Mouse (Mus musculus) limb, embryonic 12.5 days (tissue): ENCODE data around the gene Syngr1. TPM values are rescaled to one million over a fixed set of nuclear protein-coding genes. Genes with fewer than 3 reads are reported as not detected.

Experiments
- ATAC-seq: fragments of 200-750 bp; cut with Nextera tagmentation; 2 replicates; pipeline ENCODE4 v1.8.0; 2017; ENCODE audit warnings: low read depth, moderate TSS enrichment; ENCODE audit not compliant: insufficient number of reproducible peaks, insufficient read depth, low FRiP score, low TSS enrichment
- H3K27ac ChIP-seq: fragments of 300-500 bp; sonication (generic); 2 replicates; pipeline ENCODE4 v1.5.1; 2016; ENCODE audit warnings: mild to moderate bottlenecking, moderate library complexity
- H3K27me3 ChIP-seq: fragments of 300-500 bp; sonication (generic); 2 replicates; pipeline ENCODE4 v1.6.1; 2016; ENCODE audit warnings: mild to moderate bottlenecking, moderate library complexity
- H3K36me3 ChIP-seq: fragments of 300-500 bp; sonication (generic); 2 replicates; pipeline ENCODE4 v1.6.1; 2016; ENCODE audit warnings: mild to moderate bottlenecking, moderate library complexity
- H3K4me1 ChIP-seq: fragments of 300-500 bp; sonication (generic); replicated peaks from 2 replicates; pipeline ENCODE4 v1.6.1; 2016
- H3K4me2 ChIP-seq: fragments of 300-500 bp; sonication (generic); 2 replicates; pipeline ENCODE4 v1.6.1; 2016; ENCODE audit warnings: mild to moderate bottlenecking, moderate library complexity
- H3K4me3 ChIP-seq: fragments of 300-500 bp; sonication (generic); replicated peaks from 2 replicates; pipeline ENCODE4 v1.5.1; 2016; ENCODE audit warnings: mild to moderate bottlenecking
- H3K9ac ChIP-seq: fragments of 300-500 bp; sonication (generic); replicated peaks from 2 replicates; pipeline ENCODE4 v1.6.1; 2016; ENCODE audit warnings: mild to moderate bottlenecking, moderate library complexity
- H3K9me3 ChIP-seq: fragments of 300-500 bp; sonication (generic); 2 replicates; pipeline ENCODE4 v1.6.1; 2016; ENCODE audit warnings: mild to moderate bottlenecking, moderate library complexity
- WGBS: fragments of 180-500 bp; shearing (Covaris S2); methylation state at CpG from one replicate; pipeline ENCODE4 v1.1.7; 2016; 5-methylcytosine and 5-hydroxymethylcytosine counted together
- polyA plus RNA-seq: library from polyadenylated mRNA; unstranded; fragments of >200 nt; fragmentation: Nextera tagmentation; extraction: Ambion mirVana; gene quantifications from 2 replicates; pipeline ENCODE4 v1.2.1, GENCODE M21; 2016

Gene Syngr1
- polyA plus RNA-seq, 1 experiment from 2014 or later, result 3.9 TPM

DNA sequence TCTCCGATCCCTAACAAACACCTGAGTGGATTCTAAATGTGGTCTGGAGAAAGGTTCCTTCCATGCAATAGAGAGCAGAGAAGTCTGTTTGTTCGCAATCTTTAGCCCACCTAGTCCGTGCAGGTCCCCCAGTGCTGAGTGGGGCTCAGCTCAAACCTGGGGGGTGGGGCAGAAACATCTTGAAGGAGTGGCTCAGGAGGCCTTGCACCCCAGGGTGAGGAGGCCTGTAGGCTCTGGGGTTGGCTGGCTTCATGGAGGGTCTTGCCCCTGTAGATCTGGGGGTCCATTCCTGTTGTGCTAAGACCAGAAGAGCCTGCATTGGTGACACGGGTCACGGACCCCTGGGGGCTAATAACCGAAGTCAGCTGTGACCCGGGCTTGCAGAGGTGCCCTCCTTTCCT, 907 bp downstream of the Syngr1 start:
- H3K4me2 ChIP-seq, result peak overlapping the region; percentile 97
- no peaks in the 10 kb centered on the region for H3K36me3 ChIP-seq
- WGBS, result 18% methylated on average over 7 of the region's 7 CpGs
- 0 out of 2 replicates have a peak, but pooled peaks have one; percentile 12 for ATAC-seq
- peaks cover 27% of the 10 kb centered on the region for H3K4me1 ChIP-seq
- no peak overlapping the region for H3K9ac ChIP-seq
- no peaks in the 10 kb centered on the region for H3K9me3 ChIP-seq
- H3K27me3 ChIP-seq, result peaks cover 72% of the 10 kb centered on the region
- no peak overlapping the region for H3K27ac ChIP-seq
- peak overlapping the region; percentile 61 for H3K4me3 ChIP-seq

DNA sequence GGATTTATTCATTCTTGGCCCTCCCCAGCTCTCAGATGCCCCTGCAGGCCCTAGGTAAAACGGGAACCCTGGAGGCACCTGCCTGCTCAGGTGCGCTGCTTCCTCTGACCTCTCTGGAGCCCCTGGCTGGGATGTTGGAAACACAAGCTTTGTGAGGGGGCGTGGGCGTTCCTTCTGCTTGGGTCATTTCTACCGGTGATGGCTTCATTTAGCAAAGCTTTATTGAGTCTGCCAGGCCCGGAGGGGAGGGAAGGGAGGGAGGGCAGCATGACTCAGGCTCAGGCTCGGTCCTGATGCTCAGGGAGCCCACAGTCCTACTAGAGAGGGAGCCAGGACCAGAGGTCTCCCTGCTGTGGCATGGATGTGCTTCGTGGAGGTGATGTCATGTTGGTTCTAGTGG, 1.5 kb downstream of the Syngr1 start:
- ATAC-seq, result no peak
- no peak overlapping the region for H3K27ac ChIP-seq
- no peaks in the 10 kb centered on the region for H3K9me3 ChIP-seq
- no peak overlapping the region for H3K4me2 ChIP-seq
- 0 out of 2 replicates have a peak overlapping the region, but pooled peaks have one; percentile 61 for H3K4me3 ChIP-seq
- 12% methylated on average over 8 of the region's 8 CpGs for WGBS
- no peak overlapping the region for H3K9ac ChIP-seq
- H3K36me3 ChIP-seq, result no peaks in the 10 kb centered on the region
- peaks cover 33% of the 10 kb centered on the region for H3K4me1 ChIP-seq
- H3K27me3 ChIP-seq, result peaks cover 75% of the 10 kb centered on the region

DNA sequence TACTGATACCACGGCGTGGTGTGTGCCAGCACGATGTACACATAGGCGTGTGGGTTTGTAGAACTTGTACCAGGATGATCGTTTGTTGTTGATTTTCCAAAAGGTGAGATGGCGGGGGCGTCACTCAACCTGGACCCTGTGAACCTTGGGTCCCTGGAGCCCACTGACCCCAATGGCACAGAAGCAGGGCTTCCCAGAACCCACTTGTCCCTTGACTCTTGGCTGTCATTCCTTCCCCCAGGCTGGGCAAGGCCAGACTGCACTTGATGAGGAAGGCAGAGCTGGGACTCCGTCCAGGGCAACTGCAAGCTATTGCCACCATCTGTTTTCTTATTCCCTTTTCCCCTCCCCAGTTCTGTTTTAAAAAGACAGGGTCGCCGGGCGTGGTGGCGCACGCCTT, 3.1 kb downstream of the Syngr1 start:
- Histone ChIP-seq H3K27ac (no peak overlapping the region), H3K9me3 (no peaks in the 10 kb centered on the region), H3K36me3 (no peaks in the 10 kb centered on the region), H3K4me1 (peaks cover 40% of the 10 kb centered on the region), H3K27me3 (peaks cover 88% of the 10 kb centered on the region), H3K4me3 (no peak overlapping the region), H3K4me2 (no peak overlapping the region), H3K9ac (no peak overlapping the region)
- no peak for ATAC-seq
- WGBS, result 86% methylated on average over 13 of the region's 13 CpGs

DNA sequence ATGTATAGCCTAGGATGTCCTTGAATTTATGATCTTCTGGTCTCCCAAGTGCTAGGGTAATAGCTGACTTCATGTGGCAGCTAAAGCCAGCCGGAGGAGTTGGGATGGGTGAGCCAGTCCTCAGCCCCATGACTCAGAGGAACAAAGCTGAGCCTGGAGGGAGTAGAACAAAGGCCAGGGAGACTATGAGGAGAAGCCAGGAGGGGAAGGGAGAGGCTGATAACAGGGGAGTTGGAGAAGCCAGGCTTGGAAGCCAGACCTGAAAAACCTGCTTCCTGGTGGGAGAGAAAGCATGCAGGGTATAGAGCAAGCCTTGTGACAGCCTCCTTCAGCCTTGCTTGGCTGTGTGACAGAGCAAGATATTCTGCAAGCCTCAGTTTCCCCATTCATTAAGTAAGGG, 4.5 kb downstream of the Syngr1 start:
- H3K36me3 ChIP-seq, result no peaks in the 10 kb centered on the region
- 59% methylated on average over 1 of the region's 1 CpGs for WGBS
- ATAC-seq, result no peak
- no peak overlapping the region for H3K27ac ChIP-seq
- H3K4me3 ChIP-seq, result no peak overlapping the region
- H3K4me1 ChIP-seq, result peaks cover 37% of the 10 kb centered on the region
- no peaks in the 10 kb centered on the region for H3K9me3 ChIP-seq
- no peak overlapping the region for H3K4me2 ChIP-seq
- no peak overlapping the region for H3K9ac ChIP-seq
- H3K27me3 ChIP-seq, result peaks cover 85% of the 10 kb centered on the region

DNA sequence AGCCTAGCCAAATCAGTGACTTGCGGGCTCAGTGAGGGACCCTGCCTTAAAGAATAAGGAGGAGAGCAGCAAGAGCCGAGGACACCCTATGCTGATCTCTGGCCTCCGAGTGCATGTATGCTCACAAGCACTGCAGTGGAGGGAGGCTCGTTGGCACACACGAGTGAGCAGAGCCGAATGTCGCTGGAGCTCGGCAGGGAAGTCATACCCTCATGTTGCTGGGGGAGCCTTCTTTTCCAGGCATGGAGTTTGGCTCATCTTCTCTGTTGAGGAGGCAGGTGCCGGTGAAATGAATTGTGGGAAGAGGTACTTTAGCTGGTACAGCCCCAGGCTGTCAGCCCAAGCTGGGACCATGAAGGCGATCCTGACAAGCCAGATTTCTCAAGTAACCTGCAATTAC, 5.3 kb downstream of the Syngr1 start:
- Histone ChIP-seq H3K4me3 (no peak overlapping the region), H3K36me3 (no peaks in the 10 kb centered on the region), H3K9ac (no peak overlapping the region), H3K4me2 (no peak overlapping the region), H3K4me1 (peaks cover 31% of the 10 kb centered on the region), H3K27me3 (peaks cover 77% of the 10 kb centered on the region), H3K9me3 (no peaks in the 10 kb centered on the region), H3K27ac (no peak overlapping the region)
- ATAC-seq, result no peak
- 73% methylated on average over 10 of the region's 10 CpGs for WGBS

DNA sequence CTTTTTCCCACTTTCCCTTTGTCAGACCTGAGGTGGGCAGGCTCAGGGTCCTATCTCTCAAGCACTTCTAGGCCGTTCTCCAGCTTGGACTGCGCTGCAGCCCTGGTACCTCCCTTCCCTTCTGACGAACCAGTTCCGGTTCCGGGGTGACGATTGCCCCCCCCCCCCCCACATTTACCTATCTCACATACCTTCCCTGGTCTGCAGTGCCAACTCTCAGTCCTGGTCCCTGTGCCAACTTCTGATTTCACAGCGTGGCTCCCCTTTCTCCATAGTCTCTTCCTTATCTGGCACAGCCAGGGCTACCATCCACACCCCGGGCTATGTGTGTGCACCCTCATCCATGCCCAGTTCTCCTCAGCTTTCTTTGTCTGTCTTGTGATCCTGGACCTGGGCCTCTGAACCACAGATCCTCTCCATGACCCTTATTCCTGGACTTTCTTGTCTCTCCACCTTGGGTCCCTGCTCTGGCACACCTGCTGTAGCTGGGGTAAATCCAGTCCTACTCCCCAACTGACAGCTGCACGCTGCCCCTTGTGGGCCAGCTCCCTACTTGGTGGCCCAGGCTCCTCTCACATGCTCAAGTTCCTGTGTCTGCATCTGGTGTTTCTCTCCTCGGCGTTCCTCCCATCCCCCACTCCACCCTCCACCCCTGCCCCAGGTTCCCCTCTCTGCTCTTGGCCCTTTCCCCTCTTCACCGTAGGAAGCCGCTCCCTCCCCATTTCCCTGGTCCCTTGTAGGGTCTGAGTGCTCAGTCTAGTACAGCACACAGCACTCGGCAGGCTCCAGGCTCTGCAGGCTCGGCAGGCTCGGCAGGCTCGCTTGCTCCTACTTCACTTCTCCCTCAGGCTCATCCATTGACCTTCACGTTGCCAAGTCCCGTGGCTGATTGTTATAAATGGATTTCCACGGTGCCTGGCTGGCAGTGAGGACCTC, 6.1 kb downstream of the Syngr1 start:
- peaks cover 22% of the 10 kb centered on the region for H3K4me1 ChIP-seq
- no peak overlapping the region for H3K27ac ChIP-seq
- H3K9ac ChIP-seq, result peak overlapping the region; percentile 37; the same call in 1 of the 2 replicates
- peak overlapping the region; percentile 33; the same call in 1 of the 2 replicates for H3K4me2 ChIP-seq
- no peaks in the 10 kb centered on the region for H3K9me3 ChIP-seq
- no peaks in the 10 kb centered on the region for H3K36me3 ChIP-seq
- peak; percentile 48 for ATAC-seq
- WGBS, result 20% methylated on average over 17 of the region's 20 CpGs
- no peak overlapping the region for H3K4me3 ChIP-seq
- H3K27me3 ChIP-seq, result peaks cover 69% of the 10 kb centered on the region

DNA sequence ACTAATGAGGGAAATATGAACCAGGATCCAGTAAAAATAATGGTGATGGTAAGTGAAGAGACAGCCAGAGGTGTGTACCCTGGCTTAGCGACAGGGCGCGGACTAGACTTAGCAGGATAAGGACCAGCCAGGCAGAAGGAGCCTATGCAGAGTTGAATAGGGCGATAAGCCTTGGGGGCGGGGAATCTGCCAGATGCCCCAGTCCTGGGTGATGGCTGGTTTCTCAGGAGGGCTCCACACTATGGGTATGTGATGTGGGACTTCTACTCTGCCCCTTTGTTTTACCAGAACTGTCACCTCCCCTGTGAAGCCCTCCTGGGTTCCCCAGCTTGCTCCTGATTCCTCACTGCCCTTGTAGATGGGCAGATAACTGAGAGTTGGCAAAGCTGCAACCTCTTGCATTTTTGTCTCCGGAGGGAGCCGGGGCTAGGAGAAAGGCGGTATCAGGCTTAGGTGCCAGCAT, 6.9 kb downstream of the Syngr1 start:
- Histone ChIP-seq H3K4me3 (no peak overlapping the region), H3K9me3 (no peaks in the 10 kb centered on the region), H3K9ac (no peak overlapping the region), H3K27me3 (peaks cover 61% of the 10 kb centered on the region), H3K4me1 (peaks cover 17% of the 10 kb centered on the region), H3K4me2 (0 out of 2 replicates have a peak overlapping the region, but pooled peaks have one; percentile 33), H3K36me3 (no peaks in the 10 kb centered on the region), H3K27ac (no peak overlapping the region)
- 31% methylated on average over 8 of the region's 8 CpGs for WGBS
- ATAC-seq, result no peak

DNA sequence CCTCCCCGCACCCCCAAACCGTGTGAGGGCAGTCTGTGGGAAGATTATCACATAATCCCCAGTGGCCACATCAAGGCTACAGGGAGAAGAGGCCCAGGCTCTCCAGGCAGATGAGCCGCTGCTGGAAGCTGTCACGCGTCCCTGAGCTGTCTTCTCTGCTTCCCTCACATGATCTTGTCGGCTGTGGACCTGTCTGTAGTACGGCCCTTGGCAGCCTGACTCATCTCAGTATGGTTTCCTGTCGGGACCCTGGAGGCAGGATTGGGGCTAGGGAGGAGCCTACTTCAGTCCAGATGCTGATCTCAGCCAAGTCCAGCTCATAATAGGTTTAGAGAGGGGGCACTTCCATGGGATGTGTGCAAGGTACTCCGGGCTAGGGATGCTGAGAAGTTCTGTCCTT, 7.7 kb downstream of the Syngr1 start:
- H3K27me3 ChIP-seq, result peaks cover 53% of the 10 kb centered on the region
- H3K9me3 ChIP-seq, result no peaks in the 10 kb centered on the region
- no peak overlapping the region for H3K9ac ChIP-seq
- no peak overlapping the region for H3K4me3 ChIP-seq
- no peaks in the 10 kb centered on the region for H3K36me3 ChIP-seq
- H3K27ac ChIP-seq, result no peak overlapping the region
- ATAC-seq, result no peak
- WGBS, result 42% methylated on average over 9 of the region's 9 CpGs
- H3K4me1 ChIP-seq, result peaks cover 17% of the 10 kb centered on the region
- H3K4me2 ChIP-seq, result no peak overlapping the region

DNA sequence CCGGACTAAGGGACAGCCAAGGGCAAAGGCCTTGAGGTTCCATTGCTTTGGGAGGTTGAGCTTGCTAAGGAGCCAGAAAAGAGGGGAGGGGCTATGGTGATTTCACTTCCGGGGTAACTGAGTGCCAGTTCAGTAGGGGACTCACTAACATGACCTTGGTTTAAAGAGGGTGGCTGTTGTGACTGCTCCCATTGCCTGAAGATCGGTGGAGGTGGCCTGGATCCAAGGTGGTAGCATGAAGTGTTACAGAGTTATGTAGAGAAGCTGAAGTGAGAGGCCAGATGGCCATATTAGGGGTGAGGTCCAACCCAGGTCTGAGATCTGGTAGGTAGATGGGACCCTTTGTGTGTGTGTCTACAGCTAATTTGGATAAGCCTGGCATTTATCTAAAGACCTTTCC, 8.3 kb downstream of the Syngr1 start:
- peaks cover 17% of the 10 kb centered on the region for H3K4me1 ChIP-seq
- ATAC-seq, result no peak
- no peaks in the 10 kb centered on the region for H3K36me3 ChIP-seq
- no peak overlapping the region for H3K9ac ChIP-seq
- no peaks in the 10 kb centered on the region for H3K9me3 ChIP-seq
- H3K27me3 ChIP-seq, result peaks cover 47% of the 10 kb centered on the region
- no peak overlapping the region for H3K4me3 ChIP-seq
- H3K27ac ChIP-seq, result no peak overlapping the region
- no peak overlapping the region for H3K4me2 ChIP-seq
- WGBS, result 82% methylated on average over 3 of the region's 3 CpGs

DNA sequence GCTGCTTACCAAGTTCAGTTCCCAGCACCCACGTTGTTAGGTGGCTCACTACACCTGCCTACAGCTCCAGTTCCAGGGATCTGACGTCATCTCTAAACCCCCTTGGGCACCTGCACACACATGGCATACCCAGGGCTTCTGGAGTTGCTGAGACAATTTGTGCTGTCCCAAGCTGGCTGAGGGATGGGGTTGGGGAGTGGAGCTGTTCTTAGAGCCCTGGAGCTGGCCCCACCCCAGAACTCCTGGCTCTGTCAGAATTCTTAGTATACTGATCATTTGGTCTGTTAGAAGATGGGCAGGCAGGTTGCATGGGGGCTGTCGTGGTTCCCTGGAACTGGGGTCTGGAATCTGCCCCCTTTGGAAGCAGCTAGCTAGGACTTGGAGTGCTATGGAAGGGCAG, 9.1 kb downstream of the Syngr1 start:
- peaks cover 17% of the 10 kb centered on the region for H3K4me1 ChIP-seq
- H3K9ac ChIP-seq, result no peak overlapping the region
- no peak overlapping the region for H3K27ac ChIP-seq
- no peaks in the 10 kb centered on the region for H3K36me3 ChIP-seq
- peaks cover 43% of the 10 kb centered on the region for H3K27me3 ChIP-seq
- no peak overlapping the region for H3K4me2 ChIP-seq
- no peaks in the 10 kb centered on the region for H3K9me3 ChIP-seq
- no peak for ATAC-seq
- WGBS, result 75% methylated on average over 3 of the region's 3 CpGs
- no peak overlapping the region for H3K4me3 ChIP-seq

DNA sequence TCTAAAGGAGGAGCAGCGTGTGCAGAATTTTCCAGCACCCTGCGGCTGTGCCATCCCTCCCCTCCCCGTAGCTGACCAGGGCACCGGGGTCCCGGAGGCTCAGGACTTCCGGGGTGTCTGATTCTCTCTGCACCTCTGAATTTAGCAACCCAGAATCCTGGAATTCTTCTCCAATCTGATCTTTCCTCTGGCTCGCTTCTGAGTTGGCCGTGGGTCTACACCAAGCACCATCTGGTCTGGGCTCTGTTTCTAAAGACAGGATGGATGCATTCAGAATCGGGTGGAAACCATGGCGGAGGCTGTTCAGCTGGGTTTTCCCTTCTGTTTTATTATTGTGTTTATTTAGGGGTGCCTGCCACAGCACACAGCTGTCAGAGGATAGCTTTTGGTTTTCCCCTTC, 9.7 kb downstream of the Syngr1 start:
- H3K9me3 ChIP-seq, result no peaks in the 10 kb centered on the region
- H3K9ac ChIP-seq, result no peak overlapping the region
- peaks cover 17% of the 10 kb centered on the region for H3K4me1 ChIP-seq
- peaks cover 37% of the 10 kb centered on the region for H3K27me3 ChIP-seq
- no peak overlapping the region for H3K4me2 ChIP-seq
- no peak overlapping the region for H3K27ac ChIP-seq
- 85% methylated on average over 10 of the region's 10 CpGs for WGBS
- ATAC-seq, result no peak
- no peak overlapping the region for H3K4me3 ChIP-seq
- H3K36me3 ChIP-seq, result no peaks in the 10 kb centered on the region
